ENCODE assay signal across 8 mouse cellular contexts in the genomic region with DNA sequence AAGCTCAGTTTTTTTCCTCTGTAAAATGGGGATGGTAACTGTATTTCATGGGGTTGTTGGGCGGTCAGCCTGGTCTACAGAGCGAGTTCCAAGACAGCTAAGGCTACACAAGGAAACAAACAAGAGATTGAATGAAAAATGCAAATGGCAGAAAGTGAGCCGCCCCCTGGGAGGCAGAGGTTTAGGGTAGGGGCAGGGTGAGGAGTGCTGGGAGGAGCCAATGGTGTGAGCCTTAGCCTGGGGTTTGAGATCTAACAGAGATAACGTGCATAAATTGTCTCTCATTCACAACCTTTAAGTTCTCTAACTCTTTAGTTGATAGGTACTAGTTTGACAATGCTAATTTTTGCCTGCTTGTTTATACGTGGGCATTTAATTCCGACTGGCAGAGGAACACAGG. TPM values are rescaled to one million over a fixed set of nuclear protein-coding genes. Genes with fewer than 3 reads are reported as not detected.
DNase-seq lines count a peak whose midpoint lies in the region; ATAC-seq lines count a peak whose summit lies in the region.

No protein-coding gene starts in this region.

- H3K27ac ChIP-seq in kidney, embryonic 16.5 days (ENCODE audit: low read length) = no peak overlapping the region
- H3K27ac ChIP-seq in hindbrain, embryonic 15.5 days (replicated peaks) = peak overlapping the region; percentile 70
- H3K27ac ChIP-seq in midbrain, embryonic 14.5 days (replicated peaks; ENCODE audit: low read depth, low read length) = no peak overlapping the region; the same call in 1 of the 2 replicates

- 0 out of 2 replicates have a peak, but pooled peaks cover 3% of the 10 kb centered on the region for H3K4me1 ChIP-seq in kidney, embryonic 16.5 days (ENCODE audit: insufficient read depth, low read length)
- H3K4me1 ChIP-seq in hindbrain, embryonic 15.5 days (replicated peaks) = peaks cover 10% of the 10 kb centered on the region
- no peaks in the 10 kb centered on the region for H3K4me1 ChIP-seq in midbrain, embryonic 14.5 days (ENCODE audit: control insufficient read depth, insufficient read depth, low read length)

- H3K27me3 ChIP-seq in kidney, embryonic 16.5 days (ENCODE audit: insufficient read depth, low read length) = no peaks in the 10 kb centered on the region
- no peaks in the 10 kb centered on the region for H3K27me3 ChIP-seq in hindbrain, embryonic 15.5 days
- no peaks in the 10 kb centered on the region for H3K27me3 ChIP-seq in midbrain, embryonic 14.5 days (ENCODE audit: control insufficient read depth, insufficient read depth, low read length)

- peak; percentile 85 for ATAC-seq in kidney, embryonic 16.5 days (ENCODE audit: low FRiP score, low TSS enrichment)
- ATAC-seq in common myeloid progenitor, adult 5-6 weeks (replicated peaks; ENCODE audit: low read depth, poor library complexity, severe bottlenecking) = peak; percentile 64
- peak; percentile 92 for ATAC-seq in hindbrain, embryonic 15.5 days (ENCODE audit: low FRiP score, low read depth)
- peak; percentile 88 for ATAC-seq in midbrain, embryonic 14.5 days (ENCODE audit: low FRiP score, low TSS enrichment)

- H3K9me3 ChIP-seq in kidney, embryonic 16.5 days (ENCODE audit: low read length) = no peaks in the 10 kb centered on the region
- H3K9me3 ChIP-seq in hindbrain, embryonic 15.5 days = no peaks in the 10 kb centered on the region
- H3K9me3 ChIP-seq in midbrain, embryonic 14.5 days (ENCODE audit: control insufficient read depth, low read length) = no peaks in the 10 kb centered on the region

- no peak for DNase-seq in kidney, postnatal 10 days
- no peak for DNase-seq in midbrain, embryonic 14.5 days
- no peak for DNase-seq in cerebellum, postnatal 10 days
- no peak for DNase-seq in retina, postnatal 1 day
- no peak for DNase-seq in Muller cell, postnatal 12 days (ENCODE audit: inconsistent ontology term)

- H3K4me3 ChIP-seq in kidney, embryonic 16.5 days (ENCODE audit: low read length) = peak overlapping the region; percentile 63
- H3K4me3 ChIP-seq in hindbrain, embryonic 15.5 days = peak overlapping the region; percentile 68
- H3K4me3 ChIP-seq in midbrain, embryonic 14.5 days (replicated peaks; ENCODE audit: low read depth, low read length) = peak overlapping the region; percentile 55

- WGBS in kidney, embryonic 16.5 days = 24% methylated on average over 6 of the region's 6 CpGs
- 15% methylated on average over 6 of the region's 6 CpGs for WGBS in hindbrain, embryonic 15.5 days
- 11% methylated on average over 6 of the region's 6 CpGs for WGBS in midbrain, embryonic 14.5 days

- peak overlapping the region; percentile 45 for H3K4me2 ChIP-seq in kidney, embryonic 16.5 days (replicated peaks; ENCODE audit: low read depth, low read length)
- peak overlapping the region; percentile 63 for H3K4me2 ChIP-seq in hindbrain, embryonic 15.5 days
- H3K4me2 ChIP-seq in midbrain, embryonic 14.5 days (ENCODE audit: low read length) = peak overlapping the region; percentile 56

- 0 out of 2 replicates have a peak, but pooled peaks cover 6% of the 10 kb centered on the region for H3K36me3 ChIP-seq in kidney, embryonic 16.5 days (ENCODE audit: insufficient read depth, low read length)
- no peaks in the 10 kb centered on the region for H3K36me3 ChIP-seq in hindbrain, embryonic 15.5 days
- H3K36me3 ChIP-seq in midbrain, embryonic 14.5 days (ENCODE audit: control insufficient read depth, insufficient read depth, low read length) = no peaks in the 10 kb centered on the region

- no peak overlapping the region for H3K9ac ChIP-seq in kidney, embryonic 16.5 days (replicated peaks; ENCODE audit: low read length)
- H3K9ac ChIP-seq in hindbrain, embryonic 15.5 days = peak overlapping the region; percentile 22; the same call in 1 of the 2 replicates
- 0 out of 2 replicates have a peak overlapping the region, but pooled peaks have one; percentile 20 for H3K9ac ChIP-seq in midbrain, embryonic 14.5 days (replicated peaks; ENCODE audit: low read length)

RNA-seq across cellular contexts. Expression of a gene that starts 0.3 kb away (rescaled TPM):
- 20.7 and 22.0 TPM in 2 replicates for polyA plus RNA-seq in kidney, embryonic 16.5 days (2015; fragmentation: Nextera tagmentation; extraction: Ambion mirVana)
- 19.5 and 20.4 TPM in 2 replicates for total RNA-seq in common myeloid progenitor, adult 5-6 weeks (2017)
- 19.0 and 23.4 TPM in 2 replicates for polyA plus RNA-seq in hindbrain, embryonic 15.5 days (2015; fragmentation: Nextera tagmentation; extraction: Ambion mirVana)
- 19.3 and 24.6 TPM in 2 replicates for polyA plus RNA-seq in midbrain, embryonic 14.5 days (2014; fragmentation: Nextera tagmentation; extraction: Ambion mirVana)

RNA-seq across cellular contexts. Expression of a gene that starts 20.2 kb away (rescaled TPM):
- polyA plus RNA-seq in kidney, embryonic 16.5 days (2015; fragmentation: Nextera tagmentation; extraction: Ambion mirVana) = not detected in 2 replicates
- not detected in 2 replicates for total RNA-seq in common myeloid progenitor, adult 5-6 weeks (2017)
- not detected in 2 replicates for polyA plus RNA-seq in hindbrain, embryonic 15.5 days (2015; fragmentation: Nextera tagmentation; extraction: Ambion mirVana)
- polyA plus RNA-seq in midbrain, embryonic 14.5 days (2014; fragmentation: Nextera tagmentation; extraction: Ambion mirVana) = 0.09 TPM in 1 of 2 replicates, not detected in the other
